Mouse (Mus musculus) granulocyte monocyte progenitor cell, adult 5-6 weeks (primary cell): ENCODE measurements around the gene Gstm5. TPM values are rescaled to one million over a fixed set of nuclear protein-coding genes. Genes with fewer than 3 reads are reported as not detected.
"Not testable (repeated sequence)": the region's sequence is repeated elsewhere in the genome, so short reads cannot be mapped to it uniquely, and the experiment has no call there.

Experiments
- ATAC-seq: replicated peaks from 2 replicates; pipeline ENCODE4 v1.8.0; 2016; ENCODE audit warnings: mild to moderate bottlenecking, moderate TSS enrichment, inconsistent platforms; ENCODE audit not compliant: poor library complexity, severe bottlenecking
- total RNA-seq, 2 experiments: library from RNA; stranded (forward) in 1 of 2; stranded (reverse) in 1 of 2; fragments of 200-712, 200-1000 nt in 1 of 2; fragments of >200 nt in 1 of 2; fragmentation: Nextera tagmentation in 1 of 2; gene quantifications; 2 replicates each; pipeline ENCODE4 v1.2.3; 2014 to 2017

Gstm5 gene
- total RNA-seq, 2 experiments from 2014 or later, result 13.2 to 24.7 TPM

DNA sequence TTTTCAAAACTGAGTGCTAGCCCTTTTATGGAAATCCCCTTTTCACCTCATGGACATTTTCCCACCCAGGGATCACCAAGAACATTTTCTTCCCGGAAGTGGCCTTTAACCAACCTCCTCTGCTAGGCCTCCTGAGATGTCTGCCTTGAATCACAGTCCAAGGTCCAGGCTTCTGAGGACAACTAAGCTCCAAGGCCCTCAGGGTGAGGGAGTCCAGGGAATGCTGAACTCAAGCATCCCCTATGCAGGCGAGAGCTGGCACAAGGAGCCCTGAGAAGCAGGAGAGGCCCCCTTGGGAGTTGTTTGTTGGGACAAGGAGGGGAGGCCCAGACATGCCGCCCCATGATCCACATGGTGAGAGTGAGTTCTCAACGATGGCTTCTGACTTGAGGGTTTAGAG lies 25.7 kb upstream of the Gstm5 start:
- no peak for ATAC-seq

GRCm38 (mm10) chr3:107873335-107874251 lies 22.0 kb upstream of the Gstm5 start:
- ATAC-seq, result no peak

GRCm38 (mm10) chr3:107875231-107875630 lies 20.4 kb upstream of the Gstm5 start:
- no peak for ATAC-seq

- no peak for ATAC-seq
Observed at GRCm38 (mm10) chr3:107877005-107877404, 18.6 kb upstream of the Gstm5 start, which contains the start of gene Eps8l3. Gene Eps8l3, plus strand, starts transcription at chr3:107877229.

DNA sequence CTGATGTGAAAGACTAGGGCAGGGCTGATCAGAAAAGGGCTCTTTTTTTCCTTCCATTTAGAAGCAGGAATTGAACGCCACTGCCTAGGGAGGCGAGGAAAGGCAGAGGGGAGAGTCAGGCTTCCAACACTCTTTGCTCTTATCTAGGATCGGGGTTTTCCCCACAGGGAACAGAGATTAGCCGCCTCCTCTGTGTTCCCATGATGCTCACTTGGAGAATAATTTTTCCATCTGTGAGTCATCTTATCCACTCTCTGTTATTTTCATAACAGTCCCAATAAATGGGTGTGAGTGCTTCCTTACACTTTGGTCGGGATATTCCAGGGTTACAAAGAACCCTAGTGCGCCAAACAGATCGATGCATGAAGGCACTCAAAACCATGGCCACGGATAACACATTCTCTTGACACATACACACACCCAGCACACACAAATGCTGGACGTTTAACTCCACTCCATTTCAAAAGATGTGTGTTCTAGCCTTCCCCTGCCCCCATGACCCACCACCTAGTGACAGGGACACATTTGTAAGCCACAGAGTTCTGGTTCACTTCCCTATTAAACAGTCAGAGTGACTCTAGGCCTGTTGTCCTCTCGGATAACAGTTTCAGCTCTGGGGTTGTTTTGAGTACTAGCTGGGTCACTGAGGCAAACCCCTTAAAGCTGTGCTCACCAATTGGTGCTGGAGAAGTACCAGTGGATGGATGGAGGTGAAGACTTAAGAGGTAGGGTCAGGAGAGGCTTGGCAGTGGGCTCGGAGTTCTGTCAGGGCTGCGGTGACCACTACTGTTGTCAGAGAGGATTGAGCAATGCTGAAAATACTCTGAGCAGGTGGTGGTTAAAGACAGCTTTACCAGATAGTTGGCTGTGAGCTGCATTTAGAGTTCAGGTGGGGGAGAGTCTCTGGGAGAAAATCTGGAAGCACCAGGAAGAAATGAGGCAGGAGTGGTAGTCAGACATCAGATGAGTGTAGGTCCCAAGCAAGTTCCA lies 17.6 kb upstream of the Gstm5 start:
- ATAC-seq, result peak; percentile 80

GRCm38 (mm10) chr3:107887674-107888495 lies 7.7 kb upstream of the Gstm5 start:
- no peak for ATAC-seq

DNA sequence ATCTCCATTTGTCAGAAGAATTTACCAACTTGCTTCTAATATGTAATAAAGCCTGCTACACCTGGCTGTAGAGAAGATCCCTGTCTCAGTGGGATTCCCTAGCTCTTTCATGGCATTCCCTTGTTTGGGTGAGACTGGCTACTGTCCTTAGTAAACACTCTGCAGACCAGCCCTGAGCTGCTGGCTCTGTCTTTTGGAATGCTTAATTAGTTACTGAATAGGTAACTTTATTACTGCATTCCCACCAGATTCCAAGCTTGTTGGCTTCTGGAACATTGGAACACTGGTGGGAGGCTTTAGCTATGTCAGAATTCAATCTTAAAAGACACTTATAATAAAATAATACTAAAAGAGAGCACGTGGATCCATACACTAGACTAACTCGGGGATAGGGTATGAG lies 6.4 kb upstream of the Gstm5 start:
- ATAC-seq, result not testable (repeated sequence)

GRCm38 (mm10) chr3:107895194-107895719 lies 364 bp upstream of the Gstm5 start:
- ATAC-seq, result peak; percentile 6; the same call in 1 of the 2 replicates

GRCm38 (mm10) chr3:107898691-107899090 lies 3.1 kb downstream of the Gstm5 start:
- ATAC-seq, result no peak

GRCm38 (mm10) chr3:107900955-107901673 lies 5.5 kb downstream of the Gstm5 start:
- no peak for ATAC-seq

- ATAC-seq, result no peak
Observed at GRCm38 (mm10) chr3:107905942-107906341, 10.3 kb downstream of the Gstm5 start.

GRCm38 (mm10) chr3:107916674-107917073 lies 21.1 kb downstream of the Gstm5 start:
- no peak for ATAC-seq

DNA sequence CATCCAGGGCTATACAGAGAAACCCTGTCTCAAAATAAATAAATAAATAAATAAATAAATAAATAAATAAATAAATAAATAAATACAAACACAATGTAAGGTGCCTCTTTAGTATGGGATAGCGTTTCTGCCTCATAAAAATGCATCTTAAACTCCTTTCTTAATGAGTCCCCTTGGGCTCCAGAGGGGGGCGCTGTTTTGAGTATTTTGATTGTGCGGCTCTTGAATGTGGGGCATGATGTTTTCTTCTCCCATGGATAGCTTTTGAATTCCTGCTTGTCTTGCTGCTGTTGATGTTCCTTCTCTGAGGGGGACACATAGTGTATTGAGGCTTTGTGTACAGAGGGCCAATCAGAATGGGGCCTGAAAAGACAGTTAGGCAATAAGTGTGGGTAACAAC lies 21.5 kb downstream of the Gstm5 start:
- ATAC-seq, result peak; percentile 34; the same call in 1 of the 2 replicates

- peak; percentile 60 for ATAC-seq
Observed at GRCm38 (mm10) chr3:107917783-107918408, 22.3 kb downstream of the Gstm5 start.

DNA sequence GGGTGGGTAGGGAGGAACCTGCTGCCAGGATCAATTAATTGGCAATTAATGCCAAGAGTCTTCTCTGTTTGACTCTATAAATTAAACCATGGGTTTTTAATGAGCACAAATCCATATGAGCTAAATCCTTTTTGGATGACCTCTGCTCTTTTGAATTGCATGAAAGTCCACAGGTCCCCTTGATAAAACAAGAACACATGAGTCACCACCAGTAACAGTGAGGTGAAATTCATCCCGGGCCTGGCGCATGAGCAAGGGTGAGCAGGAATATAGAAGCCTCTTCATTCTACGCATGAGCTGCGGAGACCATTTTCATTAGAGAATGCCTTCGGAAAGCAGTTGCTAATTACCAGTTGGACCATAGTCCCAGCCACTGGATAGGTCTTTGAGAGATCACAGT lies 24.7 kb downstream of the Gstm5 start:
- ATAC-seq, result no peak

DNA sequence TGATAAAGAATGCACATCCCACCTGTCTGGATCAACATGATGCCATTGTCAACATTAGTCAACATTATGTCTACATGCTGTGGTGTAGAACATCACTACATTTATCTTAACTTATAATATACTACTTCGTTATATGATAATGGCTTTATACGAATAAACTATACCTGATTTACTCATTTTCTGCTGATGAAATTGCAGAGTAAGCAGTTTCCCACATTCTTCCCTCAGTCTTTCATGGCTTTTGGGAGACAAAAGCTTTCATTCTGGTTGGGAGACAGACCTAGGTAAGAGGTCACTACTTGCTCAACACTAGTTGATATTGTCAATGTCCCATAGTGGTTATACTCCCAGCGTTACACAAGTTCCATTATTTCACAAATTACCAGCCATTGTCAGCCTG lies 29.7 kb downstream of the Gstm5 start:
- no peak for ATAC-seq

DNA sequence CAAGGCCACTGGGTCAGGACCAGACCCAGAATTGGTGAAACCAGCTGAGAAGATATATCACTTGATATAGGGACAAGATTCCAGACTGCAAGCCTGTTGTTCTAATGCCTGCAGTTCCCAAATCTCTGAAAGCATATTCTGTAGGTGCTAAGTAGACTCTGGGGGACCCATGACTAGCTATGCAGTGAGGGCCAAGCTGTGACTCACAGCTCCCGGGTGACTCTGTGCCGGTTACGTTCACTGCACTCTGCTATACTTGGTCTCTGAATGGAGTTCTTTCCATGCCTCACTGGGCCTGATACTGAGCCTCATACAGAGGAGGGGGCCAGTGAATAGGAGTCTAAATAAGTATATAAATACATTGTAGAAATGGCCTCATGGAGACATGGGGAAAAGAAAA lies 32.2 kb downstream of the Gstm5 start:
- ATAC-seq, result no peak

DNA sequence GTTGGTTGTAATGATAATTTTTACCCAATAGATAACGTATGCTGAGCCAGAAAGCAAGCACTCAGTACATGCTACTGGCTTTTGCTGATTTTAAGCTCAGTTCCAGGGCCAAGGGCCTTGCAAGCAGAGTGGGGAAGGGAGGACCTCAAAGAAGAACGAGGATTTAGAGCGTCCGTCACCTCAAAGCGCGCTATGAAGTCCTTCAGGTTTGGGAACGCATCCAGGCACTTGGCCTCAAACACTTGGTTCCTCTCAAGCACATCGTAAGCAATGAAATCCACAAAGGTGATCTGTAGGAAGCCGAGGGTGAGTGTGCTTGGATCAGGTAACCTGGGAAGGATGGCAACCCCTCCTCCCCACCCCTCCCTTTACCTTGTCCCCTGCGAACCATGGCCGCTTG lies 33.1 kb downstream of the Gstm5 start:
- no peak for ATAC-seq

GRCm38 (mm10) chr3:107929243-107929642 lies 33.6 kb downstream of the Gstm5 start:
- ATAC-seq, result no peak
